Mouse (Mus musculus): ENCODE measurements around the gene Eif4e2. TPM values are rescaled to one million over a fixed set of nuclear protein-coding genes. Genes with fewer than 3 reads are reported as not detected.

Eif4e2 gene
- polyA plus RNA-seq, 1 experiment = 159 TPM

GRCm38 (mm10) chr1:87183998-87184750 is 29.5 kb upstream of the Eif4e2 start:
- Histone ChIP-seq H3K79me3 (ENCODE audit: low read depth) (no peaks in the 10 kb centered on the region), H3K27me3 (ENCODE audit: control insufficient read depth, insufficient read depth, insufficient read length) (no peaks in the 10 kb centered on the region), H3K4me3 (ENCODE audit: insufficient read depth, poor library complexity, severe bottlenecking) (no peak overlapping the region), H3K79me2 (ENCODE audit: control insufficient read depth, insufficient read depth) (no peaks in the 10 kb centered on the region), H3ac (ENCODE audit: control insufficient read depth, insufficient read length, low read depth) (no peak overlapping the region), H3K36me3 (ENCODE audit: control insufficient read depth, insufficient read depth) (no peaks in the 10 kb centered on the region)
- no peak for TF ChIP-seq MYOD1 (IDR thresholded peaks at IDR 0.05; ENCODE audit: control insufficient read depth, insufficient read length, low read depth)

GRCm38 (mm10) chr1:87184751-87185139 is 29.0 kb upstream of the Eif4e2 start:
- Histone ChIP-seq H3K4me3 (ENCODE audit: insufficient read depth, poor library complexity, severe bottlenecking) (no peak overlapping the region), H3K79me3 (ENCODE audit: low read depth) (no peaks in the 10 kb centered on the region), H3K79me2 (ENCODE audit: control insufficient read depth, insufficient read depth) (no peaks in the 10 kb centered on the region), H3K27me3 (ENCODE audit: control insufficient read depth, insufficient read depth, insufficient read length) (no peaks in the 10 kb centered on the region), H3ac (ENCODE audit: control insufficient read depth, insufficient read length, low read depth) (no peak overlapping the region), H3K36me3 (ENCODE audit: control insufficient read depth, insufficient read depth) (no peaks in the 10 kb centered on the region)
- TF ChIP-seq FOSL1 (IDR thresholded peaks at IDR 0.05; ENCODE audit: insufficient read depth, low read length, poor library complexity, severe bottlenecking) (no peak), CEBPB (IDR thresholded peaks at IDR 0.05; ENCODE audit: low read depth) (no peak), CTCF (IDR thresholded peaks at IDR 0.05; ENCODE audit: control insufficient read depth, insufficient read depth, insufficient read length) (peak; percentile 75), MYOG (IDR thresholded peaks at IDR 0.05; ENCODE audit: control insufficient read depth, extremely low read depth, insufficient read length) (no peak), USF1 (IDR thresholded peaks at IDR 0.05; ENCODE audit: low read depth) (no peak)

GRCm38 (mm10) chr1:87185526-87185925 is 28.2 kb upstream of the Eif4e2 start:
- Histone ChIP-seq H3K79me2 (ENCODE audit: control insufficient read depth, insufficient read depth) (no peaks in the 10 kb centered on the region), H3ac (ENCODE audit: control insufficient read depth, insufficient read length, low read depth) (no peak overlapping the region), H3K36me3 (ENCODE audit: control insufficient read depth, insufficient read depth) (no peaks in the 10 kb centered on the region), H3K4me3 (ENCODE audit: insufficient read depth, poor library complexity, severe bottlenecking) (no peak overlapping the region), H3K27me3 (ENCODE audit: control insufficient read depth, insufficient read depth, insufficient read length) (no peaks in the 10 kb centered on the region), H3K79me3 (ENCODE audit: low read depth) (no peaks in the 10 kb centered on the region)
- TF ChIP-seq MYOD1 (IDR thresholded peaks at IDR 0.05; ENCODE audit: control insufficient read depth, insufficient read length, low read depth) = no peak
- TF ChIP-seq CTCF (IDR thresholded peaks at IDR 0.05; ENCODE audit: control insufficient read depth, insufficient read depth, insufficient read length) = no peak
- TF ChIP-seq FOSL1 (IDR thresholded peaks at IDR 0.05; ENCODE audit: insufficient read depth, low read length, poor library complexity, severe bottlenecking) = no peak
- no peak for TF ChIP-seq USF1 (IDR thresholded peaks at IDR 0.05; ENCODE audit: low read depth)
- TF ChIP-seq CEBPB (IDR thresholded peaks at IDR 0.05; ENCODE audit: low read depth) = no peak
- TF ChIP-seq MAX (IDR thresholded peaks at IDR 0.05) = no peak
- TF ChIP-seq MYOG (IDR thresholded peaks at IDR 0.05; ENCODE audit: control insufficient read depth, extremely low read depth, insufficient read length) = no peak

GRCm38 (mm10) chr1:87186261-87187036 is 27.3 kb upstream of the Eif4e2 start:
- TF ChIP-seq USF1 (IDR thresholded peaks at IDR 0.05; ENCODE audit: low read depth) = no peak
- no peak for TF ChIP-seq CTCF (IDR thresholded peaks at IDR 0.05; ENCODE audit: control insufficient read depth, insufficient read depth, insufficient read length)
- no peak for TF ChIP-seq MAX (IDR thresholded peaks at IDR 0.05)
- TF ChIP-seq MYOD1 (IDR thresholded peaks at IDR 0.05; ENCODE audit: control insufficient read depth, insufficient read length, low read depth) = no peak
- TF ChIP-seq FOSL1 (IDR thresholded peaks at IDR 0.05; ENCODE audit: insufficient read depth, low read length, poor library complexity, severe bottlenecking) = no peak
- TF ChIP-seq CEBPB (IDR thresholded peaks at IDR 0.05; ENCODE audit: low read depth) = no peak
- no peak for TF ChIP-seq MYOG (IDR thresholded peaks at IDR 0.05; ENCODE audit: control insufficient read depth, extremely low read depth, insufficient read length)
- Histone ChIP-seq H3K4me3 (ENCODE audit: insufficient read depth, poor library complexity, severe bottlenecking) (no peak overlapping the region), H3K79me3 (ENCODE audit: low read depth) (no peaks in the 10 kb centered on the region), H3K27me3 (ENCODE audit: control insufficient read depth, insufficient read depth, insufficient read length) (no peaks in the 10 kb centered on the region), H3K79me2 (ENCODE audit: control insufficient read depth, insufficient read depth) (no peaks in the 10 kb centered on the region), H3K36me3 (ENCODE audit: control insufficient read depth, insufficient read depth) (no peaks in the 10 kb centered on the region), H3ac (ENCODE audit: control insufficient read depth, insufficient read length, low read depth) (peak overlapping the region; percentile 77)

- Histone ChIP-seq H3ac (ENCODE audit: control insufficient read depth, insufficient read length, low read depth) (peak overlapping the region; percentile 77), H3K36me3 (ENCODE audit: control insufficient read depth, insufficient read depth) (no peaks in the 10 kb centered on the region), H3K27me3 (ENCODE audit: control insufficient read depth, insufficient read depth, insufficient read length) (no peaks in the 10 kb centered on the region), H3K79me2 (ENCODE audit: control insufficient read depth, insufficient read depth) (no peaks in the 10 kb centered on the region), H3K79me3 (ENCODE audit: low read depth) (no peaks in the 10 kb centered on the region), H3K4me3 (ENCODE audit: insufficient read depth, poor library complexity, severe bottlenecking) (no peak overlapping the region)
- peak; percentile 70 for TF ChIP-seq CTCF (IDR thresholded peaks at IDR 0.05; ENCODE audit: control insufficient read depth, insufficient read depth, insufficient read length)
- no peak for TF ChIP-seq MYOG (IDR thresholded peaks at IDR 0.05; ENCODE audit: control insufficient read depth, extremely low read depth, insufficient read length)
- TF ChIP-seq MYOD1 (IDR thresholded peaks at IDR 0.05; ENCODE audit: control insufficient read depth, insufficient read length, low read depth) = no peak
Measured at GRCm38 (mm10) chr1:87187037-87187355, 26.7 kb upstream of the Eif4e2 start.

- no peak within 1 kb of the TSS for H3ac ChIP-seq (ENCODE audit: control insufficient read depth, insufficient read length, low read depth)
- H3K27me3 ChIP-seq (ENCODE audit: control insufficient read depth, insufficient read depth, insufficient read length) = no peaks in the 10 kb centered on the region
- no peaks in the 10 kb centered on the region for H3K36me3 ChIP-seq (ENCODE audit: control insufficient read depth, insufficient read depth)
- no peaks in the 10 kb centered on the region for H3K79me2 ChIP-seq (ENCODE audit: control insufficient read depth, insufficient read depth)
- H3K4me3 ChIP-seq (ENCODE audit: insufficient read depth, poor library complexity, severe bottlenecking) = no peak within 1 kb of the TSS
- H3K79me3 ChIP-seq (ENCODE audit: low read depth) = no peaks in the 10 kb centered on the region
- TF ChIP-seq MYOD1 (IDR thresholded peaks at IDR 0.05; ENCODE audit: control insufficient read depth, insufficient read length, low read depth) = peak; percentile 94
- TF ChIP-seq USF1 (IDR thresholded peaks at IDR 0.05; ENCODE audit: low read depth) = no peak
- TF ChIP-seq MAX (IDR thresholded peaks at IDR 0.05) = no peak
- no peak for TF ChIP-seq MYOG (IDR thresholded peaks at IDR 0.05; ENCODE audit: control insufficient read depth, extremely low read depth, insufficient read length)
- TF ChIP-seq FOSL1 (IDR thresholded peaks at IDR 0.05; ENCODE audit: insufficient read depth, low read length, poor library complexity, severe bottlenecking) = no peak
- peak; percentile 60 for TF ChIP-seq CEBPB (IDR thresholded peaks at IDR 0.05; ENCODE audit: low read depth)
Measured at GRCm38 (mm10) chr1:87190429-87190828, 23.3 kb upstream of the Eif4e2 start, which contains the start of gene Chrnd. Gene Chrnd, plus strand, starts transcription at chr1:87190607.

All from C2C12 (cell line).